Mouse (Mus musculus) E14TG2a.4 (cell line): Measurements from ENCODE around the gene Gdpd3.
A peak's percentile ranks its signal among the peaks of the same experiment; 100 is the strongest.
"Not testable (repeated sequence)": the region's sequence is repeated elsewhere in the genome, so short reads cannot be mapped to it uniquely, and the experiment has no call there.

Experiments
- H3K27me3 ChIP-seq: 2 replicates; pipeline ENCODE4 v1.6.1; 2014; ENCODE audit warnings: low read length, control low read depth; ENCODE audit not compliant: insufficient read depth
- H3K36me3 ChIP-seq: 2 replicates; pipeline ENCODE4 v1.6.1; 2014; ENCODE audit warnings: low read length, control low read depth; ENCODE audit not compliant: insufficient read depth
- H3K4me1 ChIP-seq: replicated peaks from 2 replicates; pipeline ENCODE4 v1.6.1; 2014; ENCODE audit warnings: low read depth, low read length, control low read depth
- H3K4me3 ChIP-seq: replicated peaks from 2 replicates; pipeline ENCODE4 v1.5.1; 2014; ENCODE audit warnings: mild to moderate bottlenecking, low read length
- H3K9me3 ChIP-seq: 2 replicates; pipeline ENCODE4 v1.6.1; 2014; ENCODE audit warnings: low read length, control low read depth
- CTCF ChIP-seq: conservative IDR thresholded peaks from 2 replicates; pipeline ENCODE4 v1.5.1; 2014; ENCODE audit warnings: low read length
- NANOG ChIP-seq: IDR thresholded peaks from 2 replicates; pipeline ENCODE4 v1.6.1; 2014; ENCODE audit warnings: borderline replicate concordance, low read length, mixed read lengths
- POU5F1 ChIP-seq: IDR thresholded peaks from 2 replicates; pipeline ENCODE4 v1.6.1; 2014; ENCODE audit warnings: low read length, borderline replicate concordance

The Gdpd3 gene

GRCm38 (mm10) chr7:126778147-126778546, 12.0 kb downstream of the Gdpd3 start:
- H3K27me3 ChIP-seq = no peaks in the 10 kb centered on the region
- H3K4me3 ChIP-seq = peak overlapping the region; percentile 85
- no peak for TF ChIP-seq POU5F1
- no peak for TF ChIP-seq CTCF
- TF ChIP-seq NANOG = no peak
- peaks cover 50% of the 10 kb centered on the region for H3K36me3 ChIP-seq
- H3K4me1 ChIP-seq = peaks cover 90% of the 10 kb centered on the region
- H3K9me3 ChIP-seq = no peaks in the 10 kb centered on the region

- H3K4me3 ChIP-seq, H3K9me3 ChIP-seq, H3K27me3 ChIP-seq: not testable (repeated sequence)
- H3K4me1 ChIP-seq = peaks cover 84% of the 10 kb centered on the region
- H3K36me3 ChIP-seq = peaks cover 51% of the 10 kb centered on the region
Measured at GRCm38 (mm10) chr7:126779101-126779500, 13.0 kb downstream of the Gdpd3 start.

- Histone ChIP-seq H3K4me3 (peak overlapping the region; percentile 55), H3K36me3 (peaks cover 56% of the 10 kb centered on the region), H3K9me3 (no peaks in the 10 kb centered on the region), H3K27me3 (no peaks in the 10 kb centered on the region), H3K4me1 (peaks cover 83% of the 10 kb centered on the region)
- TF ChIP-seq CTCF = peak; percentile 92
- TF ChIP-seq POU5F1 = no peak
Measured at GRCm38 (mm10) chr7:126779983-126780970, 14.1 kb downstream of the Gdpd3 start.

GRCm38 (mm10) chr7:126780971-126781635, 15.0 kb downstream of the Gdpd3 start, which contains the start of gene Tbx6:
TSS of gene Tbx6 (plus strand) at chr7:126781483.
- H3K36me3 ChIP-seq = peaks cover 59% of the 10 kb centered on the region
- H3K4me1 ChIP-seq = peaks cover 82% of the 10 kb centered on the region
- TF ChIP-seq POU5F1 (no peak), NANOG (no peak), CTCF (no peak)
- peak within 1 kb of the TSS; percentile 55 for H3K4me3 ChIP-seq
- H3K27me3 ChIP-seq = no peaks in the 10 kb centered on the region
- no peaks in the 10 kb centered on the region for H3K9me3 ChIP-seq

- Histone ChIP-seq H3K9me3 (no peaks in the 10 kb centered on the region), H3K27me3 (no peaks in the 10 kb centered on the region), H3K4me3 (peak overlapping the region; percentile 55; the same call in 1 of the 2 replicates), H3K36me3 (peaks cover 66% of the 10 kb centered on the region), H3K4me1 (peaks cover 85% of the 10 kb centered on the region)
- TF ChIP-seq NANOG = no peak
- no peak for TF ChIP-seq CTCF
- TF ChIP-seq POU5F1 = no peak
Measured at GRCm38 (mm10) chr7:126781661-126782370, 15.7 kb downstream of the Gdpd3 start.

- no peak for TF ChIP-seq NANOG
- no peak for TF ChIP-seq CTCF
- no peak for TF ChIP-seq POU5F1
- Histone ChIP-seq H3K9me3 (no peaks in the 10 kb centered on the region), H3K4me3 (no peak overlapping the region), H3K36me3 (peaks cover 74% of the 10 kb centered on the region), H3K4me1 (peaks cover 87% of the 10 kb centered on the region), H3K27me3 (no peaks in the 10 kb centered on the region)
Measured at GRCm38 (mm10) chr7:126782693-126783092, 16.6 kb downstream of the Gdpd3 start.

- TF ChIP-seq POU5F1 (no peak), NANOG (no peak), CTCF (no peak)
- Histone ChIP-seq H3K27me3 (no peaks in the 10 kb centered on the region), H3K4me1 (peaks cover 89% of the 10 kb centered on the region), H3K36me3 (peaks cover 76% of the 10 kb centered on the region), H3K4me3 (no peak overlapping the region; the same call in 1 of the 2 replicates), H3K9me3 (no peaks in the 10 kb centered on the region)
Measured at GRCm38 (mm10) chr7:126784469-126784868, 18.3 kb downstream of the Gdpd3 start.

GRCm38 (mm10) chr7:126785056-126785455, 18.9 kb downstream of the Gdpd3 start:
- Histone ChIP-seq H3K27me3 (no peaks in the 10 kb centered on the region), H3K4me1 (peaks cover 90% of the 10 kb centered on the region), H3K4me3 (no peak overlapping the region), H3K36me3 (peaks cover 82% of the 10 kb centered on the region), H3K9me3 (no peaks in the 10 kb centered on the region)
- TF ChIP-seq NANOG = no peak
- no peak for TF ChIP-seq POU5F1
- no peak for TF ChIP-seq CTCF
